Mouse (Mus musculus): Measurements from ENCODE around the gene Trappc2l.

GRCm38 (mm10) chr8:122566766-122567165 lies 44.7 kb upstream of the Trappc2l start:
- TF ChIP-seq CTCF (conservative IDR thresholded peaks at IDR 0.05; ENCODE audit: insufficient read depth, insufficient read length, low read depth, low read length), result no peak
- TF ChIP-seq POLR2A (IDR thresholded peaks at IDR 0.05; ENCODE audit: low read depth, low read length), result no peak
